Mouse (Mus musculus) A20 (cell line): ENCODE measurements around the gene Pxmp4.

Experiments
- DNase-seq: peaks from one replicate; pipeline ENCODE4 v3.0.0-alpha.2; 2011; ENCODE audit warnings: low read depth, low spot score

The Pxmp4 gene

GRCm38 (mm10) chr2:154574271-154574670, 29.2 kb downstream of the Pxmp4 start:
- DNase-seq, result peak; percentile 94

DNA sequence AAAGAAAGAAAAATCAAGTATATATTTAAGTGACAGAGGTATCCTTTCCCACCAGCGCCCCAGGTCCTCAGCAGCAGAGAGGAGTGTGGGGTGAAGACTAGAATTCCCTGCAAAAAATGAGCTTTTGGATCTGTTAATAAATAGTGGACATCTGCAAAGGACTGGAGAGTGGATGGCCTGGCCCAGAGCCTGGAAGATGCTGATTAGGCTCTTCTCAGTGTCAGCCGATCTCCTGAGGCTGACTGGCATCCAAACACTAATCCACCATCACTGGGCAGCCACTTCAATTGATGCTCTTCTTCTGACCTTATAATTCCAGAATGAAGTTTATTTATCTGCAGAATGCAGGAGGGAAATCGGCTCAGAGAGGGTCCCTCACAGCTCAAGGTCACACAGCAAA, 30.5 kb downstream of the Pxmp4 start:
- no peak for DNase-seq

DNA sequence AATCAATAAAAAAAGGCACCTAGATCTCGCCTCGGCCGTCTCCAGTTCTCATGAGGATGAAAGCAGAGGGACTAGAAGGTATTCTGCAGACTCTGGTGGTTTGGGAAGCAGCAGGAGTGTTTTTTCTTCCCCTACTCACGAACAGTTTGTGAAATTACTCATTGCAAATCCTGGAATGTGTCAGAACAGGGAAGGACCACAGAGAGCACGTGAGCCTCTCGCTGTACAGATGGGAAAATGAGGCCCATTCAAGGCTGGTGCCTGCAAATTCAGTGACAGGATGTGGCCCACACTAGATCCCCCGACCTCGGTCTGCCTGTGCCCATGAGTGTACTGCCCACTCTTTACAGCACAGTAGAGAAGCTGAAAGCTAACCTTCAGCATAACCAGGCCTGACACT, 31.5 kb downstream of the Pxmp4 start:
- no peak for DNase-seq

- DNase-seq, result peak; percentile 61
Observed at GRCm38 (mm10) chr2:154571266-154571665, 32.2 kb downstream of the Pxmp4 start.

DNA sequence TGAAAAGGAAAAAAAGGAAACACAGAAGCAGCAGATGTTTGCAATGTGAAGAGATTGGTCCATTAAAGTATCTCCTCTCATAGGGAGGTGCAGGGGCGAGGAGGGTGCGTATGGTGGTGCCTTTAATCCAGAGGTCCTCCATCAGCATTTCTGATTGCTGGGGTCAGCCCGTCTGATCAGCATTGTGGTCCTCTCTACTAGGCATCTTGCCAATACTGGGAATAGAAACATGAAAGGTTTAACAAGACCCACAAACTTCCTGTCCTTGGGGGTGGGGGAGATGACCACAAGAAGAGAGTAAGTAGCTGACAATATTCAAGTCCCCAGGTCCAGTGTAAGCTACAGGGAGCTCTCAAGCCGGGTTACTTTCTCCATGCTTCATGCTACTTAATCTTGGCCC, 32.8 kb downstream of the Pxmp4 start:
- peak; percentile 66 for DNase-seq

DNA sequence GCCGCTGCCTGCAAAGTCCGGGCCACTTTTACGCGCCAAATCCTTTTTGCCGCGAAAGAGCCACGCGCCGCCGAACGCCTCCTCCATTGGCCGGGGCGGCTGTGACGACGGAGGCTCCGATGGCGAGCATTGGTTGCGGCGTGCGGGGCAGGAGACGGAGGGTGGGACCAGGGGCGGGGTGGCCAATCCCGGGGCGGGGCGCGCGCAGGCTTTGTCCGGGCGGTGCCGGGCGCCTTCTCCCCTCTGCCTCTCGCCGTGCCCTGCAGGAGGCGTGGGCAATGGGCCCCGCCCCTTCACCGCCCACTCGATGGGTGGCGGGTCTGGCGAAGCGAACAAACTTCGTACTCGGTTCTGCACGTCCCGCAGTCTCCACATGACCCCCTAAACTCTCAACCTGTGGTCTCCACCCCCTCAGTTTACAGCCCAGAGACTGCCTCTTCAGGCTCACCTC, 33.6 kb downstream of the Pxmp4 start, which contains the start of gene E2f1:
Gene E2f1 (minus strand): TSS at position 57 of the 451 bp plus-strand sequence.
- peak; percentile 99 for DNase-seq

GRCm38 (mm10) chr2:154569071-154569748, 34.3 kb downstream of the Pxmp4 start:
- peak; percentile 92 for DNase-seq

DNA sequence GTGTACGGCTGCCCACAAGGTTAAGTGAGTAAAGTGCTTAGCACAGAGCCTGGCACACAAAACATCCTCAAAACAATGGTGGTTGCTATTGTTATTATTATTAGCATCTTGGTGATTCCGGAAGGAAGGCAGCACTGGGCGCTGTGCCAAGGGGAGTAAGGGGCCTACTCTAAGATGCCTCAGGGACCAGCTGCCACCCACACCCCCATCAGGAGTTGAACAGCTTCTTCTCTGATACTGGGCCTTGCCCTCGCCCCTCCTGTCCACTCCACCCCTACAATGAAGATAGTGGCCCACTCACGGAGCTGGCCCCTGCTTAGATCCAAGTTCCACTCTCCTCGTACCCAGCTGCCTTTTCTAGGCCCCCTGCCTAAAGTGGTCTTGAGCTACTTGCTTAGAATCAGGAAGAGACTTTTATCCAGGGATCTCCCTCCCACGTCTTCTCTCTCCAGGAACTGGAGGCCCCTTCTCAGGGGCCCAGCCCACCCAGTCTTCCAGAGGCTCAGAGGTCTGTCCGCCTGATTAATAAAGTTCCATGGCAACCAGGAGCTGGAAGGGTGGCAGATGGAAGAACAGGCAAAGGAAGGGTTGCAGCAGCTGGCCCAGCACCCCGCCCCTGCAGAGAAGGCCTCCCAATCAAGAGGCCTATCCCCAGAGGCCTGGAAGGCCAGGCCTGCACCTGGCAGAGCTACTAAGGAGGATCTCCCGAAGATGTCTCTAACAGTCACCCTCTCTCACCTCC, 35.0 kb downstream of the Pxmp4 start:
- no peak for DNase-seq

GRCm38 (mm10) chr2:154567766-154568165, 35.7 kb downstream of the Pxmp4 start:
- DNase-seq, result no peak

DNA sequence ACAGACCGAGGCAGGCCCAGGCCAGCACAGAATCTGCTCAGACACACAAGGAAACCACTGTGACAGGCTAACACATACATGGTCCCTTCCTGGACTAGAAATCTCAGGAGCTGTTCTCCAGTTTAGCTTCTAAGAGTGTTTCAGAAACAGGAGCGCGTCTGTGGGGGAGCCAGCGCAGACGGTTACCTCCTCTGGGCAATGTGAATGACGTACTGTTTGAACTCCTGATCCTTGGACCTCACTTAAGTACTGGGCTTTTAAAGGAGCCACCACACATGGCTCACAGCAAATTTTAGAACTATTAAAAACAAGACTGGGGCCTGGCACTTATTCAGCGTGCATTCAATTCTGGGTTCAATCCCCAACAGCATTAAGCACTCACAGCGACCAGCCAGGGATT, 36.9 kb downstream of the Pxmp4 start:
- no peak for DNase-seq

GRCm38 (mm10) chr2:154565562-154565961, 37.9 kb downstream of the Pxmp4 start:
- no peak for DNase-seq

DNA sequence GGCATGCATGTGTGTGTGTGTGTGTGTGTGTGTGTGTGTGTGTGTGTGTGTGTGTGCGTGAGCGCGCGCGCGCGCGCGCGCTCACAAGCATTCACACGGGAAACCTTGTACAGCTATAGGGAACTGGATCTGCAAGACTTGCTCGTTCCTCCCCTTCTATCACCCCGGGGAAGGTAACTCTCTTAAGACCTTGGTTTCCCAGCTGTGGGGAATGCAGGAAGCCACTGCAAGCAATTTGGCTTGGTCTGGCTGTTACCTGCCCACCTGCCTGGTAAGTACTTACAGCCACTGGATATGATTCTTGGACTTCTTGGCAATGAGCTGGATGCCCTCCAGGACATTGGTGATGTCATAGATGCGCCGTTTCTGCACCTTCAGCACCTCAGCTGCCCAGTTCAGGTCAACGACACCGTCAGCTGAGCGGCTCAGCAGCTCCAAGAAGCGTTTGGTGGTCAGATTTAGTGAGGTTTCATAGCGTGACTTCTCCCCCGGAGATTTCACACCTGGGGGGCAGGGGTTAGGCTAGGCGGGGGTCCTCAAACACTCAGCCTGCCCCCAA, 39.8 kb downstream of the Pxmp4 start:
- DNase-seq, result no peak

DNA sequence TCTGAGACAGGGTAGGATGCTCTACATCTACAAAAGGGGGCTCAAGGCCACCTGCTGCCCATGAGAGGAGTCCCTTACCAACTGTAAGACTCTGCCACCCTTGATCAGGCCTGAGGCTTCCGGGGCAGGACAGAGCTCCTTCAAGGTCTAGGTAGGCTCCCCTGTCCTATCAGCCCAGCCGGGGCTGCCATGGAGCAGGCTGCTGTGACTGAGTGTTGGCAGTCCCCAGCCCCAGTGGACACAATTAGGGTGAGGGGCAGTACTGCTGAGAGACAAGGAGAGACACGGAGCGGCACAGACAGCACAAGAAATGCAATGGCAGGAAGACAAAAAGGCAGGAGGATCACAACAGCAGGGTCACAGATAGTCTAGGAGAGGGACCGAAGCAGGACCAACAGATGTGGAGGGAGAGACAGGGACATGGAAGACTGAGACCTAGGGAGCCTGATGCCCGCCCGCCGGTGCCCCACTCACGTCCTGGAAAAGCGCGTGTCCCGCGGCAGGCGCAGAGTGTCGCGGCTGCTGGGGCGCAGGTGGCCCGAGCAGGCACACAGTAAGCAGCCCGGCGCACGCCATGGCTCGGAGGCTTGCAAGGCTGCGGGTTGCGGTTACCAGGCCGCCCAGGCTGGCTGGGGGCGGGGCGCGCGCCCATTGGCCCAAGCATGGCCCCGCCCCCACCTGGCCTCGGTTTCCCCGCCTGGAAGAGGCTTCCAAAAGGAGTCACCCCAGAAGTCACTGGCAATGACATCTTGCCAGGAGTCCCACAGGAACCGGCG, 45.1 kb downstream of the Pxmp4 start, which contains the start of gene Necab3:
Gene Necab3 (minus strand): TSS at position 627 of the 776 bp plus-strand sequence.
- no peak for DNase-seq

- DNase-seq, result no peak
Observed at GRCm38 (mm10) chr2:154557184-154557832, 46.2 kb downstream of the Pxmp4 start.

DNA sequence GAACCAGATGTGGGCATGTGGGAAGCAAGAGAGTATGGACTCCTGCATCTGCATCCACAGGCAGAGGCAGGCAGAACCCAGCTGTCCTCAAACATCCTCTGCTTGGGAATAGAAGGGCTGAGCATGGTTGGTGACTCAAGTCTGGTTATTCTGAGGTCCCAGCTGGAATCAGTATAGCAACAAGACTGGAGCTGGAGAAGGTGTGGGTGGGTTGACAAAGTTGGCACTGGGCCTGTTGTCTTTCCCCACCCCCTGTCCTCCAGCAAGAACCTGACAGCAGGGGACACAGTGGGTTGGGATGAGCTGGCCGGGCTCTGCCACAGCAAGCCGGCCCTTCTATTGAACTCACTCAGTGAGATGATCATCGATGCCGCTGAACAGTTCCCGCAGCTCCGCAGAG, 48.3 kb downstream of the Pxmp4 start:
- no peak for DNase-seq

DNA sequence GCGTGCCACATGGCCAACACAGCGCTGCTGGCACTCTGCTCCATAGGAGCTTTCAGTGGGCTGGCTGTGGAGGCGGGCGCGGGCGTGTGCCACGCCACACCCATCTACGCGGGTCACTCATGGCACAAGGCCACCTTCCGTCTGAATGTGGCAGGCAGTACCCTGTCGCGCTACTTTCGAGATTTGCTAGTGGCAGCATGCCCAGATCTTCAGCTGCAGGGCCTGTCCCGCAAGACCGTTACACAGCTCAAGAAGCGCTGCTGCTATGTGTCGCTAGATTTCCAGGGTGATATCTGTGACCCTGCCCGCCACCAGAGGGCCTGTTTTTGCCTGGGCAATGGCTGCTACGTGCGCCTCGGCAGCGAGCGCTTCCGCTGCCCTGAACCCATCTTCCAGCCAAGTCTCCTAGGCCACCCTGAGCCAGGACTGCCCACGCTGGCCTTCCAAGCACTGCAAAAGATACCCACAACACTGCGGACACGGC, 51.0 kb downstream of the Pxmp4 start:
- DNase-seq, result no peak

DNA sequence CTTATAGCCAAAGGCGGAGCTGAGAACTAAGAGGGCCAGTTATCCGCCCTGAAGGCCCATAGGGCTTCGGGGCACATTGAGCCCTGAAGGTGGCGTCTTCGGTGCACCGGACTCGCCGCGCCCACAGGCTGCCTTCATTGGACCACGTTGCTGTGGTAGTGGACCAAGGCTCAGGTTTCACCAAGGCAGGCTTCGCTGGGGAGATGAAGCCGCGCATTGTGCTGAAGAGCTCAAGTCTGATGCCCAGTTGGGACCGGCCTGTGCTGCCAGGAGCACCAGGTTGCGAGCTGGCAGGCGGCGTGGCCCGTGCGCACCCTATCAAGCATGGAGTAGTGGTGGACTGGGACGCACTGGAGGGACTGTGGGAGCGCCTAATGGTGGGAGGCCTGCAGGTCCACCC, 51.6 kb downstream of the Pxmp4 start:
- no peak for DNase-seq

GRCm38 (mm10) chr2:154551476-154551875, 52.0 kb downstream of the Pxmp4 start, which contains the start of gene Actl10:
Actl10 (plus strand) TSS chr2:154551776.
- no peak for DNase-seq

- no peak for DNase-seq
Observed at GRCm38 (mm10) chr2:154550937-154551336, 52.6 kb downstream of the Pxmp4 start.

GRCm38 (mm10) chr2:154549886-154550189, 53.7 kb downstream of the Pxmp4 start:
- no peak for DNase-seq
